In the genomic region with DNA sequence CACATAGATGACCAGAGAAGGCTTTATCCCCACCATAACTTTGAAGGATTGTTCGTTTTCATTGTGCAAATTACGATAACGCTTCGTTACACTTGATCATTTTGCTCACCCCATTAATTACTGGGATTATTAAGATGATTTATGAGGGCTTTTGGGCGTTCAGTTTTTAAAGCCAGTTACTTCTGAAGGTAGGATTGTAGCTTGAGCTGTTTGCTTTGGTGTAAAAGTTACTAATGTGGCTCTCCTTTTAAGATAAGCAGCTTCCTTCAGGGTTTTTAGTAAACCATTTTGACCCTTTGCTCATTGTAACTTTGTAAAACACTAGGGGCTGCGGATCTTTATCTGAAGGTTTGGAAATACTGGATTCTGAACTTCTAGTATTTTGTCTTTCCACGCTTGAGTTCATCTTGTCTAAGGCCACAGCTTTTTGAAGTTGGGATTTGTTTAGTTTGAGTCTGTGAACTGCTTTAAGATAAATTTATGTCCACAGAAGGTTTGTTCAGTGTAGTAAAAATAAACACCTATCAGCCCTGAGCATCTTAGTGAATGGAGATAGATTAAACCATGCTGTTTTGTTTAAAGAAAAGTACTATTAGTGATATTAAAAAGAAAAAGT, we compare ENCODE assay signal across 9 mouse cellular contexts. TPM values are rescaled to one million over a fixed set of nuclear protein-coding genes. Genes with fewer than 3 reads are reported as not detected.
DNase-seq lines count a peak whose midpoint lies in the region; ATAC-seq and TF ChIP-seq lines count a peak whose summit lies in the region.
"Had no signal": no experiment of that assay in that cellular context is flagged by ENCODE, and none has a peak within 500 bp of the region (broad histone marks: within the 10 kb centered on the region; RNA-seq: fewer than 3 reads in every experiment).

No protein-coding gene starts in this region.

- H3K27ac ChIP-seq in layer of hippocampus, adult 2 months = peak overlapping the region; percentile 97
- no peak overlapping the region for H3K27ac ChIP-seq in embryonic facial prominence, embryonic 11.5 days (replicated peaks; ENCODE audit: low read depth, low read length)
- peak overlapping the region; percentile 96 for H3K27ac ChIP-seq in hindbrain, embryonic 16.5 days (ENCODE audit: low read depth, low read length)
- peak overlapping the region; percentile 89; the same call in 1 of the 2 replicates for H3K27ac ChIP-seq in midbrain, embryonic 16.5 days (ENCODE audit: low read length)

- ATAC-seq in embryonic facial prominence, embryonic 11.5 days (replicated peaks; ENCODE audit: insufficient number of reproducible peaks, low FRiP score, low TSS enrichment, low read depth) = no peak
- no peak for ATAC-seq in hindbrain, embryonic 16.5 days
- no peak for ATAC-seq in midbrain, embryonic 16.5 days
- ATAC-seq: inflammation-experienced regulatory T-cells, adult 6 months had no signal

- H3K36me3 ChIP-seq in embryonic facial prominence, embryonic 11.5 days (replicated peaks; ENCODE audit: control insufficient read depth, insufficient read depth, low read depth, low read length) = no peaks in the 10 kb centered on the region
- 0 out of 2 replicates have a peak, but pooled peaks cover 2% of the 10 kb centered on the region for H3K36me3 ChIP-seq in hindbrain, embryonic 16.5 days (ENCODE audit: control insufficient read depth, insufficient read depth, low read length)
- H3K36me3 ChIP-seq in midbrain, embryonic 16.5 days (ENCODE audit: control insufficient read depth, insufficient read depth, low read length) = no peaks in the 10 kb centered on the region

- no peak for DNase-seq in layer of hippocampus, adult 2 months (ENCODE audit: low spot score in 2 of 2)
- DNase-seq in layer of hippocampus, postnatal 36 days = no peak
- DNase-seq in embryonic facial prominence, embryonic 11.5 days (ENCODE audit: low spot score) = no peak
- no peak for DNase-seq in spleen, postnatal 10 days (ENCODE audit: low spot score in 2 of 2)
- DNase-seq in kidney, postnatal 4 days = no peak
- DNase-seq in gastrocnemius, postnatal 25 days = no peak

- WGBS in embryonic facial prominence, embryonic 11.5 days = 9% methylated on average over 7 of the region's 7 CpGs
- 4% methylated on average over 7 of the region's 7 CpGs for WGBS in hindbrain, embryonic 16.5 days
- 4% methylated on average over 7 of the region's 7 CpGs for WGBS in midbrain, embryonic 16.5 days

- H3K4me1 ChIP-seq in embryonic facial prominence, embryonic 11.5 days (ENCODE audit: control insufficient read depth, insufficient read depth, low read length) = peaks cover 3% of the 10 kb centered on the region; the same call in 1 of the 2 replicates
- peaks cover 31% of the 10 kb centered on the region for H3K4me1 ChIP-seq in hindbrain, embryonic 16.5 days (ENCODE audit: control insufficient read depth, insufficient read depth, low read depth, low read length)
- H3K4me1 ChIP-seq in midbrain, embryonic 16.5 days (ENCODE audit: control insufficient read depth, insufficient read depth, low read length) = peaks cover 42% of the 10 kb centered on the region

- H3K4me3 ChIP-seq in layer of hippocampus, adult 2 months = peak overlapping the region; percentile 82
- H3K4me3 ChIP-seq in embryonic facial prominence, embryonic 11.5 days (ENCODE audit: low read depth, low read length) = peak overlapping the region; percentile 87
- peak overlapping the region; percentile 78 for H3K4me3 ChIP-seq in hindbrain, embryonic 16.5 days (ENCODE audit: low read length)
- H3K4me3 ChIP-seq in midbrain, embryonic 16.5 days (ENCODE audit: low read depth, low read length) = peak overlapping the region; percentile 55

- peak overlapping the region; percentile 52 for H3K4me2 ChIP-seq in embryonic facial prominence, embryonic 11.5 days (ENCODE audit: low read depth, low read length)
- H3K4me2 ChIP-seq in hindbrain, embryonic 16.5 days (ENCODE audit: low read length) = peak overlapping the region; percentile 83
- peak overlapping the region; percentile 92 for H3K4me2 ChIP-seq in midbrain, embryonic 16.5 days (ENCODE audit: low read length)

- no peaks in the 10 kb centered on the region for H3K9me3 ChIP-seq in embryonic facial prominence, embryonic 11.5 days (replicated peaks; ENCODE audit: control insufficient read depth, low read length)
- no peaks in the 10 kb centered on the region for H3K9me3 ChIP-seq in hindbrain, embryonic 16.5 days (ENCODE audit: control insufficient read depth, low read length)
- no peaks in the 10 kb centered on the region for H3K9me3 ChIP-seq in midbrain, embryonic 16.5 days (replicated peaks; ENCODE audit: control insufficient read depth, low read length, poor library complexity, severe bottlenecking)

- H3K27me3 ChIP-seq in embryonic facial prominence, embryonic 11.5 days (ENCODE audit: control insufficient read depth, insufficient read depth, low read length) = no peaks in the 10 kb centered on the region
- H3K27me3 ChIP-seq in hindbrain, embryonic 16.5 days (replicated peaks; ENCODE audit: control insufficient read depth, insufficient read depth, low read length) = no peaks in the 10 kb centered on the region
- no peaks in the 10 kb centered on the region for H3K27me3 ChIP-seq in midbrain, embryonic 16.5 days (ENCODE audit: control insufficient read depth, insufficient read depth, low read depth, low read length)

- TF ChIP-seq CTCF in layer of hippocampus, adult 2 months (conservative IDR thresholded peaks at IDR 0.05) = no peak

- H3K9ac ChIP-seq in embryonic facial prominence, embryonic 11.5 days (replicated peaks; ENCODE audit: low read length) = peak overlapping the region; percentile 98
- H3K9ac ChIP-seq in hindbrain, embryonic 16.5 days (ENCODE audit: low read depth, low read length) = peak overlapping the region; percentile 91
- peak overlapping the region; percentile 74 for H3K9ac ChIP-seq in midbrain, embryonic 16.5 days (ENCODE audit: low read depth, low read length)

RNA-seq across cellular contexts. Expression of a gene that starts 1.4 kb away (rescaled TPM):
- total RNA-seq in layer of hippocampus, adult 2 months (2021) = 100 to 1,000 TPM; 122 to 125 TPM
- total RNA-seq in layer of hippocampus, postnatal 36 days (2021) = 100 to 1,000 TPM; 116 to 126 TPM
- 88.5 and 96.1 TPM in 2 replicates for polyA plus RNA-seq in embryonic facial prominence, embryonic 11.5 days (2014; fragmentation: Nextera tagmentation; extraction: Ambion mirVana)
- polyA plus RNA-seq in hindbrain, embryonic 16.5 days (2015; fragmentation: Nextera tagmentation; extraction: Ambion mirVana) = 79.1 and 94.1 TPM in 2 replicates
- 99.4 and 108 TPM in 2 replicates for polyA plus RNA-seq in midbrain, embryonic 16.5 days (2015; fragmentation: Nextera tagmentation; extraction: Ambion mirVana)
- total RNA-seq in gastrocnemius, postnatal 25 days (2021) = 10 to 100 TPM; 31.1 to 36.4 TPM
